Mouse (Mus musculus): ENCODE data around the gene Timd2. TPM values are rescaled to one million over a fixed set of nuclear protein-coding genes. Genes with fewer than 3 reads are reported as not detected.
"Not testable (repeated sequence)": the region's sequence is repeated elsewhere in the genome, so short reads cannot be mapped to it uniquely, and the experiment has no call there.

Gene Timd2
- 0.09 TPM in 1 of 2 replicates, not detected in the other for polyA plus RNA-seq (2015; fragmentation: Nextera tagmentation; extraction: Ambion mirVana)

DNA sequence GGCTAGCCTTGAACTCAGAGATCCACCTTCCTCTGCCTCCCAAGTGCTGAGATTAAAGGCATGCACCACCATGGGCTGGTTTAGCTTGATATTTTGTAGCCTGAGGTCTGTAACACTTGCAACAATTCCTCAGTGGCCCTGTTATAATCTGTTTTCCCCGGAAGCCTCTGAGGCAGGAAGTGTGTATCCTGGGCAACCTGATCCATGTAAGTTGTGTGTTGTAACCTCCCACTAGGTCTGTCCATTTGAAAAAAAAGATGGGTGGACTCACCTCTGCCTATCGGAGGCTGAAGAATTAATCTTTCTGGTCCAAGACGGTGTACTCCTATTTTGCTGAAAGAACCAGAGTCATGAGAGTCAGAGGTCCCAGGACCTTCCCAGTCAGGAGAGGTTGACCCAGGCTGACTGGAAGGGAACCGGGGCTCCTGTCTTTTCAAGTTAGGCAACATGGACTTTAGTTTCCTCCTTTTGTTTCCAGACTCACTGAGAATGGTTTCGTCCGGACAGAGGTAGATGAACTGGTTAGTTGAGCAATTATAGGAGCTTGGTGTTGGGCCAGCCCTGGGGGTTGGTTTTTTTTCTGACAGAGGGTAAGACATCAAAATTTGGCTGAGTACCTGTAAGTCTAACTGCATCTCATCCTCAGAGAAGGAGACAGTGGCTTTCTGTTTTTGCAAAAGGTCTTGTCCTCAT, at the start of gene Timd2:
Gene Timd2, minus strand, starts transcription at position 398 of the 693 bp plus-strand sequence.
- Histone ChIP-seq H3K27me3 (no peaks in the 10 kb centered on the region), H3K4me1 (no peaks in the 10 kb centered on the region), H3K4me2 (replicated peaks) (no peak within 1 kb of the TSS), H3K9me3 (no peaks in the 10 kb centered on the region), H3K36me3 (no peaks in the 10 kb centered on the region), H3K9ac (no peak within 1 kb of the TSS), H3K4me3 (no peak within 1 kb of the TSS), H3K27ac (no peak within 1 kb of the TSS)
- 85% methylated on average over 6 of the region's 6 CpGs for WGBS
- no peak for ATAC-seq (ENCODE audit: low FRiP score, low read depth)

DNA sequence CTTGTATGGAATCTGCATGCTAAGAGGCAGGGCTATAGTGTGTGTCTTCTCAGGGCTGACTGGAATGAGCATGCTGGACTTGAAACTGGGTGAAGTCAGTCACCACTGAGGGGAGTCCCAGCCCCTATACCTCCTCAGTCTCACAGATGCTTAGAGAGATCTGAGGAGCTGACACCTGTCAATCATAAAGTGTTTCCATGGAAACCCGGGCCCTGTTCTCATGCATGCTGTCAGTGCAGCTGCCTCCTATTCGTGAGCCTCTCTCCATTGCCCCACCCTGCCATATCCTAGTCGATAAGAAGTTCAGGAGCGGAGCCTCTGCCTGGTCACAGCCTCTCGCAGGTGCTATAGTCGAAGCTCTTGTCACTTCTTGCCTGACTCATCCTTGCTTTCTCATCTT, 48.9 kb upstream of the Timd2 start:
- not testable (repeated sequence) for H3K36me3 ChIP-seq; H3K27ac ChIP-seq; H3K4me1 ChIP-seq; H3K9ac ChIP-seq; H3K9me3 ChIP-seq; H3K4me2 ChIP-seq (replicated peaks); ATAC-seq (ENCODE audit: low FRiP score, low read depth); H3K27me3 ChIP-seq; H3K4me3 ChIP-seq
- WGBS = 90% methylated on average over 6 of the region's 6 CpGs

DNA sequence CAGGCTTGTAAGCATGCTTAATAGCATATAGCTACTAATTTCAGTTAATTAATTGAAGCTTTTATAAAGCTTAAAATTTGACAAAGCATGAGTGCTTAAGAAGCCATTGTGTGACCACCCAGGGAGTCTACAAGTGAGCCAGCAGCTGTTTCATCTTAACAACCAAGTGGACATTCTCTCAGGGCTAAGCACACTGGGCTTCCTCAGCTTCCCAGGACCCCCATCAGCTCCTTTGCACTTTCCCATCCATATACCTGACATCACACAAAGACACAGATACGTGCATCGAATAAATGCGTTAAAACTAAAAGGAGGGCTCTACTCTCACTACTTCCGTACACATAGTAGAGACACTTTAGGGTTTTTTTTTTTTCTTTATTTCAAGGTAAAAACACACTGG, 47.8 kb upstream of the Timd2 start:
- WGBS = 92% methylated on average over 4 of the region's 4 CpGs
- no peaks in the 10 kb centered on the region for H3K4me1 ChIP-seq
- H3K36me3 ChIP-seq = no peaks in the 10 kb centered on the region
- no peak overlapping the region for H3K4me3 ChIP-seq
- ATAC-seq (ENCODE audit: low FRiP score, low read depth) = no peak
- no peak overlapping the region for H3K4me2 ChIP-seq (replicated peaks)
- H3K9ac ChIP-seq = no peak overlapping the region
- H3K27ac ChIP-seq = no peak overlapping the region
- H3K27me3 ChIP-seq = no peaks in the 10 kb centered on the region
- H3K9me3 ChIP-seq = no peaks in the 10 kb centered on the region

DNA sequence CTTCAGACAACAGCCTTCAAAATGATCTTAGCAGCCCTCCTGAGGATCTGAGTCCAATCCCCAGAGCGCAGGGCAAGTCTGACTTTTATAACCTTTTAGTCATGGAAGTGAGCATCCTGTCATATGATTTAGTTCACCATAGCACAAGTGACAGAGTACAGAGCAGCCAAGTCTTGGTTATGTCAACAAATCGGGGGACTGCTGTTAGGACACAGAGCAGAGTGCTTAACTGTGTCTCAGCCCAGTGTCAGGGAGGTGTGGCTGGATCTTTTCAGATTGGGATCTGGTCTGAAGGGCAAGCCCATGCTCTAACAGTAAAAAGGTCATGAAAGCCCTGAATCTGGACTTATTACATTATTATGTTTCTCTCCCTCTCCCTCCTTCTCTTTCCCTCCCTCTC, 46.8 kb upstream of the Timd2 start:
- ATAC-seq (ENCODE audit: low FRiP score, low read depth) = no peak
- WGBS = 45% methylated on average over 2 of the region's 2 CpGs

DNA sequence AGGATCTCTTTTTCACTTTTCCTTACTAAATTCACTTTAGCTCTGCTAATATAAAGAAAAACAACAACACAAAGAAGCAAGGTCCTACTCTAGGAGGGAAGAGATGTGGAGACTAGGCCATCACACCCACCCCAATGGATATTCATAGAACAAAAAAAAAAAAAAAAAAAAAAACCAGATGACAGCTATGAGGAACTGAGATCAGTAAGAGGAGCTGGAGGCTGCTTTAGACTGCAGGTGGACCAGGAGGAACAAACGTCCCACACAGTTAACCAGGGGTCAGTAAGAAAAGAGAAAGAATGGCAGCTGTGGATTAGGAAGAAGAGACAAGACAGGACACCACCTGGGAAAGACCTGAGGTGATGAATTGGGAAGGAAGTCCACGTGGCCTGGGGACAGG, 41.1 kb upstream of the Timd2 start:
- Histone ChIP-seq H3K4me3 (no peak overlapping the region), H3K27me3 (no peaks in the 10 kb centered on the region), H3K36me3 (no peaks in the 10 kb centered on the region), H3K9me3 (no peaks in the 10 kb centered on the region), H3K27ac (no peak overlapping the region), H3K4me2 (replicated peaks) (no peak overlapping the region), H3K4me1 (no peaks in the 10 kb centered on the region), H3K9ac (no peak overlapping the region)
- no peak for ATAC-seq (ENCODE audit: low FRiP score, low read depth)
- WGBS = 51% methylated on average over 2 of the region's 2 CpGs

More for the DNA sequence above, 46.8 kb upstream of the Timd2 start:
- Histone ChIP-seq H3K9me3 (no peaks in the 10 kb centered on the region), H3K4me2 (replicated peaks) (no peak overlapping the region), H3K36me3 (no peaks in the 10 kb centered on the region), H3K4me3 (no peak overlapping the region), H3K4me1 (no peaks in the 10 kb centered on the region), H3K27ac (no peak overlapping the region), H3K27me3 (no peaks in the 10 kb centered on the region), H3K9ac (no peak overlapping the region)

DNA sequence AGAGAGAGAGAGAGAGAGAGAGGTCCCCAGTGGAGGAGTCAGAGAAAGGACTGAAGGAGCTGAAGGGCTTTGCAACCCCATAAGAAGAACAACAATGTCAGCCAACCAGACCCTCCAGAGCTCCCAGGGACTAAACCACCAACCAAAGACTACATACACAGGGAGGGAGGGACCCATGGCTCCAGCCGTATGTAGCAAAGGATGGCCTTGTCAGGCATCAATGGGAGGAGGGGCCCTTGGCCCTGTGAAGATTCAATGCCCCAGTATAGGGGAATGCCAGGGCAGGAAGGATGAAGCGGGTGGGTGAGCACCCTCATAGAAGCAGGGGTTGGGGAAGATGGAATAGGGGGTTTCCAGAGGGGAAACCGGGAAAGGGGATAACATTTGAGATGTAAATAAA, 34.9 kb upstream of the Timd2 start:
- 86% methylated on average over 3 of the region's 3 CpGs for WGBS
- H3K27ac ChIP-seq = no peak overlapping the region

DNA sequence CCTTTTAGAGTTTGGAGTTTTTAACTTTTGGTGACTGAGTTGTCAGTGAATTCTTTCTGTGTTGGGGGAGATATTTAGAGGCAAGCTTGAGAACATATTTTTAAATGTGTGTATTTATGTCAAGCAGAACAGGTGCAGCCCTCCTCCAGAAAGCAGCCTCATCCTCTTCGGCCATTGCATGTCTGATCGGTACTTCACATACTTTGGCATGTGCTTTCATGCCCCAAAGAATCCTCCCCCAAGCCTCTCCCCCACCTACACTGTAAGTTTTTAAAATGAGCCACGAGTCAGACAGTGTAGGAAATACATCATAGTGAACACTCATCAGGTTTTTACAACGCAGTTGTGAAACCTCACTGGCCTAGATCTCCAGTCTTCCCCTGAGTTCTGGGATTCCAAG, 34.0 kb upstream of the Timd2 start:
- no peak overlapping the region for H3K27ac ChIP-seq
- no peak for ATAC-seq (ENCODE audit: low FRiP score, low read depth)
- 76% methylated on average over 4 of the region's 4 CpGs for WGBS
- no peaks in the 10 kb centered on the region for H3K36me3 ChIP-seq
- no peaks in the 10 kb centered on the region for H3K4me1 ChIP-seq
- H3K27me3 ChIP-seq = no peaks in the 10 kb centered on the region
- no peak overlapping the region for H3K4me3 ChIP-seq
- no peak overlapping the region for H3K9ac ChIP-seq
- no peak overlapping the region for H3K4me2 ChIP-seq (replicated peaks)
- H3K9me3 ChIP-seq = no peaks in the 10 kb centered on the region

More for the DNA sequence above, 34.9 kb upstream of the Timd2 start:
- Histone ChIP-seq H3K36me3 (no peaks in the 10 kb centered on the region), H3K4me3 (no peak overlapping the region), H3K9ac (no peak overlapping the region), H3K4me1 (no peaks in the 10 kb centered on the region), H3K9me3 (no peaks in the 10 kb centered on the region), H3K4me2 (replicated peaks) (no peak overlapping the region), H3K27me3 (no peaks in the 10 kb centered on the region)
- no peak for ATAC-seq (ENCODE audit: low FRiP score, low read depth)

DNA sequence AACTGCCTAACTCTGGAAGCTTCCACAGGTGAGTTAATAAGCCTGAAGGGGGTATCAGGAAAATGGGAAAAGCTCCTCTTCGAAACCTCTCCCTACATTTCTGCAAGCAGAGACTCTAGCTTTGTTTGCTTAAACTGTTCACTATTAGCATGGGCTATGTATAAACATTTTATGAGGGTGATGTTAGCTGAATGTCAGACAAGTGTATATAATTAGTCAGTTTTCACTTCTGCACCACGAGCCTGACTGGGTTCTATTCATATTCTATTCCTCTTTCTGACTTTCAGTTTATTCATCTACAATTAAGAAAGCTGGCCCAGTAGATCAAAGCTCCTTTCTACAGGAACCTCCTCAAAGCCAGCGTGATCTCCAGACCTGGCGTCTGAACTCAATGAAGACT, 32.6 kb upstream of the Timd2 start:
- no peaks in the 10 kb centered on the region for H3K9me3 ChIP-seq
- no peak for ATAC-seq (ENCODE audit: low FRiP score, low read depth)
- H3K4me1 ChIP-seq = no peaks in the 10 kb centered on the region
- H3K9ac ChIP-seq = no peak overlapping the region
- H3K27ac ChIP-seq = no peak overlapping the region
- no peaks in the 10 kb centered on the region for H3K27me3 ChIP-seq
- no peak overlapping the region for H3K4me2 ChIP-seq (replicated peaks)
- no peaks in the 10 kb centered on the region for H3K36me3 ChIP-seq
- no peak overlapping the region for H3K4me3 ChIP-seq
- WGBS = 87% methylated on average over 4 of the region's 4 CpGs

DNA sequence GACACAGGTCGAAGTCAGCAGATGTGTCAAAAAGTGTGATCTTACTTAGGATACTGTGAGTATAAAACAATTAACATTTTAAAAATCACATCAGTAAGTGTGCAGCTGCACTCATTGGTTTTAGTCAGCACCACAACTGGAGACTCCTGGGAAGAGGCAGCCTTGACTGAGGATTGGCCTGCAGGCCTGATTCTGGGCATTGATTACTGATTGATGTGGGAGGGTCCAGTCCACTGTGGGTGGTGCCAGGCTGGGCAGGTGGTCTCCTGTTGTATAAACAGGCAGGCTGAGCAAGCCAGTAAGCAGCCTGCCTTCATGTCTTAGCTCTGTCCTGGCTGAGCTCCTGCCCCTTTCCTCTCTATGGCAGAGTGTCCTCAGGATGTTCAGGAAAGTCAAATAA, 28.2 kb upstream of the Timd2 start, which contains the start of gene Havcr1:
Gene Havcr1, plus strand, starts transcription at position 5 of the 400 bp plus-strand sequence.
- not testable (repeated sequence) for H3K9me3 ChIP-seq; H3K4me2 ChIP-seq (replicated peaks); H3K9ac ChIP-seq; ATAC-seq (ENCODE audit: low FRiP score, low read depth); H3K27me3 ChIP-seq; H3K4me1 ChIP-seq; H3K4me3 ChIP-seq; H3K27ac ChIP-seq; H3K36me3 ChIP-seq
- 92% methylated on average over 1 of the region's 1 CpGs for WGBS

DNA sequence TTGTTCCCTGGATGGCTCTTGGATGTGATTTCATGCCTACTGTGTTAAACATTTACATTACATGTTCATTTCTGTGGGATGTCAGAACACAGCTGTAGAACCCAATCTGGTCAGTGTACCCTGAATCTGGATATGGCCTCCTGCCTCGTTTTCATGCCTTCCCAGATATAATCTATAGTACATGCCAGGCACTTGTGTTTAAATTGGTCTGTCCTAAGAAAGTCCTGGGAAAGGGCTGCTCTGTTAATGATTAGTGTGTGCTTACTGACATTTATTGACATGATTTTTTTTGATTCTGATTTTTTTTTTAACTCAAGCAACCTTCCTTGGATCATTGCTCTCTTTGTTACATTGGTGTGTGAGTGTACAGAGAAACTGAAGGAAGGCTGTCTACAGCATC, 27.8 kb upstream of the Timd2 start:
- H3K4me3 ChIP-seq = no peak overlapping the region
- ATAC-seq (ENCODE audit: low FRiP score, low read depth) = no peak
- H3K36me3 ChIP-seq = no peaks in the 10 kb centered on the region
- H3K9ac ChIP-seq = no peak overlapping the region
- no peaks in the 10 kb centered on the region for H3K27me3 ChIP-seq
- H3K9me3 ChIP-seq = no peaks in the 10 kb centered on the region
- H3K4me2 ChIP-seq (replicated peaks) = no peak overlapping the region
- WGBS = 42% methylated on average over 1 of the region's 1 CpGs
- H3K4me1 ChIP-seq = no peaks in the 10 kb centered on the region
- no peak overlapping the region for H3K27ac ChIP-seq

DNA sequence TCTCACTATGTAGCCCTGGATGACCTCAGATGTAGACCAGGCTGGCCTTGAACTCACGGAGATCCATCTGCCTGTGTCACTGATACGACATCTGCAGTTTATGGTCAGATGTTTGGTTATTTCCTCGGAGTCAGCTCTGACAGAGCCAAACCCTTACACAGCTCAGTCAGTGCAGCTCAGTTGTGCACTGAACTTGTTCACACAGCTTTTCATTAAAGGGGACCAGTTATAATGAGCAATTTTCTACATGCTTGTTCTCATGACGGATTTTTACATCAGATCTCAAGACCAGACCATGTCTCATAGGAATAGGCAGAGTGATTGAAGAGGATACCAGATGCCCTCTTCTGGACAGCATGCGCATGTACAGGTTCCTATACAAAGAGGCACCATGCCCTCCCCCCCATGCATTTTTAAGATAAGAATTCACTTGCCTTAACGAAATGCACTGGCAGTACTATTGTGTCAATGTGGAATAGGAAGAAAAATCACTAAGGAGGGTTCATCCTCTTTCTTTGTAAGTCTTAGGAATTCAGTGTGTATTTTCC, 26.5 kb upstream of the Timd2 start:
- WGBS = 57% methylated on average over 6 of the region's 6 CpGs
- no peak overlapping the region for H3K9ac ChIP-seq
- H3K9me3 ChIP-seq = no peaks in the 10 kb centered on the region
- H3K27ac ChIP-seq = no peak overlapping the region
- H3K36me3 ChIP-seq = no peaks in the 10 kb centered on the region
- no peaks in the 10 kb centered on the region for H3K27me3 ChIP-seq
- H3K4me2 ChIP-seq (replicated peaks) = no peak overlapping the region
- no peaks in the 10 kb centered on the region for H3K4me1 ChIP-seq
- H3K4me3 ChIP-seq = no peak overlapping the region
- ATAC-seq (ENCODE audit: low FRiP score, low read depth) = no peak

DNA sequence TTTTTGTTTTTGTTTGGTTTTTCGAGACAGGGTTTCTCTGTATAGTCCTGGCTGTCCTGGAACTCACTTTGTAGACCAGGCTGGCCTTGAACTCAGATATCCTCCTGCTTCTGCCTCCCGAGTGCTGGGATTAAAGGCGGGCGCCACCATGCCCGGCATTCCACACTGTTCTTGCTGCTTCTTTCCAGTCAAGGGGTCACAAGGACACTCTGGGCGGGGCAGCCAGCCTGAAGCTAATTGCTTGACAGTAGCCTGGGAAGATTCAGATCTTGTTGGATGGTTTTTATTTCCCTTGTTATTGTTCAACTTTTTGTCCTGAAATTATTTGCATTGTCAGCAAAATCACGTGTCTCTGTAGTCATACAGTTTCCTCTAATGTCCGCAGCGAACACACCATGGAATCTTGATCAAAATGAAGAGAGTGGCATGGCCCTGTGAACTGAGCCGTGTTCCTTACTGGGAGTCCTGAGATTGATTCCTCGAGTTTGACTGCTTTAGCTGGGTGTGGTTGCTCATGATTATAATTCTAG, 24.7 kb upstream of the Timd2 start:
- Histone ChIP-seq H3K27ac (no peak overlapping the region), H3K4me3 (no peak overlapping the region), H3K4me1 (no peaks in the 10 kb centered on the region), H3K4me2 (replicated peaks) (no peak overlapping the region), H3K36me3 (no peaks in the 10 kb centered on the region), H3K9me3 (no peaks in the 10 kb centered on the region), H3K9ac (no peak overlapping the region), H3K27me3 (no peaks in the 10 kb centered on the region)
- WGBS = 84% methylated on average over 11 of the region's 11 CpGs
- no peak for ATAC-seq (ENCODE audit: low FRiP score, low read depth)

DNA sequence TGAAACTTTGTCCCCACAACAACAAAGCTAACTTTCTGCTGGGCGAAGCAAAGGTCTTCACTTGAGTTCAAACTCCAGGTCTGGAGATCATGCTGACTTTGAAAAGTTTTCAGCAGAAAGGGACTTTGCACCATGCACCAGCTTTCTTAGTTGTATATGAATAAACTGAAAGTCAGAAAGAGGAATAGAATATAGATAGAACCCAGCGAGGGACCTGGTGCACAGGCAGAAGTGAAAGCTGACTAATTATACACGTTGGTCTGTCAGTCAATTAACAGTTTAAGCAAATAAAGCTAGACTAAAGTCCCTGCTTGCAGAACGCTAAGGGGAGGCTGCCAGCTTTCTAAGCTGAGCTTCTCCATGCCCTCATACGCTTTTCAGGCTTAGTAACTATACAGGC, 8.0 kb downstream of the Timd2 start:
- H3K9ac ChIP-seq = no peak overlapping the region
- no peak overlapping the region for H3K4me2 ChIP-seq (replicated peaks)
- H3K27ac ChIP-seq = no peak overlapping the region
- no peaks in the 10 kb centered on the region for H3K36me3 ChIP-seq
- H3K9me3 ChIP-seq = no peaks in the 10 kb centered on the region; the same call in 1 of the 2 replicates
- no peak overlapping the region for H3K4me3 ChIP-seq
- WGBS = 84% methylated on average over 5 of the region's 5 CpGs
- no peaks in the 10 kb centered on the region for H3K4me1 ChIP-seq
- ATAC-seq (ENCODE audit: low FRiP score, low read depth) = no peak
- no peaks in the 10 kb centered on the region for H3K27me3 ChIP-seq

Measured in limb, embryonic 13.5 days (tissue).